Mouse (Mus musculus): ENCODE results near the gene Bcar3.

Bcar3 gene

DNA sequence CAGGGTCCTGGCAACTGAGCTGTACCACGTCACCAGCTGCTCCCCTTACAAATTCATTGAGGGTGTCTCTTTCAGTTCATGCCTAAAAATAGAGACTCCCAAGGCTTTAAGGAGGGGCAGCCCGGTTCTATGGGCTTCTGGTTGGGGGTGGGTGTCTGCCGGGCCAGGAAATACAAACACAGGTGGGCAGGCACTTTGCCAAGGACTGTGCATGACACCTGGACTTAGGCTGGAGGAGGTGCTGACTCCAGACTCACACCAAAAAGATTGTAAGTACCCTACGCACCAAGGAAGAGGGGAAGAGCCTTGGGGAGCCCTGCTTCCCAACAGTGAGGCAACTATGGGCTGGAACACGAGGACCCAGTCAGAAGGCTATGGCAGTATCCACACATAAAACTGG is 44.1 kb downstream of the Bcar3 start:
- no peak for DNase-seq (ENCODE audit: low read depth)

DNA sequence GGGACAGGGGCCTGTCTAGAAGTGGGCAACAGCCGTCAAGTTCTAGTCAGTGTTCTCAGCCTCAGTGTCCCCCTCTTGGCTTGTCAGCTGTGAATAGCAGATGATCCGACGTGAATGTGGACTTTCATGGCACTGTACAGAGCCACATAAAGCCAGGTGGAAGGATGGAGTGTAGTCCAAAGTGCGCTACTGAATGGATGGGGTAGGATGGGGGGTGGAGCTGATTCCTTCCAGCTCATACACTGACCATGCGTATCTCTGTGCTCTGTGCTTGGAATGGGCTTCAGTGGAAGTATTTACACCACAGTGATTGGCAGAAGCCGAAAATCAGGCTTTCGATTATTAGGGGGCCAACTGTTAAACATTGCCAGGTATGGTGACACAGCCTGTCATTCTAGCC is 45.0 kb downstream of the Bcar3 start:
- DNase-seq (ENCODE audit: low read depth), result no peak

DNA sequence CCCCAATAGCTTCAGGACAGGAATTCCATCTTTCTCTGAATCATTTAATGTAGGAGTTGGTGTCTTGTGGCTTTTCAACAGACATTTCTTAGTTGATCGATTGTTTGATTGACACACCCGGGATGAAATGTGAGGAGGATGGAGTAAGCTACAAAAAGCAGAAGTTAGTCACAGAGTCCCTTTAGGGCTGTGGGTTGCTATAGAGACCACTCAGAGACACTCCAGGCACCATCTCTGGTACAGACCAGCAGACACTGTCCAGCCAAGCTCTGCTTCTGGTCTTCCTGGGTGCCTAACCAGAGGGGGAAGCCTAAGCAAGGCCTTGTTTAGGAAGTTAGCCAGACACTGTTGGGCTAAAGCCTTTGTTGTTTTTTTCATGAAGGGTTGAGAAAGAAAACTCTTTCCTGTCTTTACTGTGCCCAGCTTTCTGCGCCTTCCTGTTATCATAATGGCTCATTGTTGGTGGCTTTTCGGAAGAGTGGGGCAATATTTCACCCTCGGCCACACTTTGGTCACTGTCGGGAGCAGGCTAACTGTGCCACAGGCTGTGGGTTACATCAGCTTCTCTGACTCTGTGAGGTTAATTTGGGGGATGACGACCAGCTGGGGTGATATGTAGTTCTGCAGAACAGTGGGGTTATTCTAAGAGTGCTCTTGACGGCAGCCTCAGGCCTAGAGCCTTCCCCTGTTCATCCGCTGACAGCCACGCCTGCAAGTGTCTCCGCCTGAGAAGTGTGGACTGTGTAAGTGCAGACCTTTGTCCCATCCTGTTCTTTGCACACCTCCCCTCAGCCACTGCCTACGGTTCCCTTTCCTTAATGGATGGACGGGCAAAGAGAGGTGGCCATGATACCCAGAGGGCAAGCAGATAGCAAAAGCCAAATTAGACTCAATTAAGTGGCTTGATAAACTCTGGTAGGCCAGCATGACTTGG is 46.5 kb downstream of the Bcar3 start:
- no peak for DNase-seq (ENCODE audit: low read depth)

DNA sequence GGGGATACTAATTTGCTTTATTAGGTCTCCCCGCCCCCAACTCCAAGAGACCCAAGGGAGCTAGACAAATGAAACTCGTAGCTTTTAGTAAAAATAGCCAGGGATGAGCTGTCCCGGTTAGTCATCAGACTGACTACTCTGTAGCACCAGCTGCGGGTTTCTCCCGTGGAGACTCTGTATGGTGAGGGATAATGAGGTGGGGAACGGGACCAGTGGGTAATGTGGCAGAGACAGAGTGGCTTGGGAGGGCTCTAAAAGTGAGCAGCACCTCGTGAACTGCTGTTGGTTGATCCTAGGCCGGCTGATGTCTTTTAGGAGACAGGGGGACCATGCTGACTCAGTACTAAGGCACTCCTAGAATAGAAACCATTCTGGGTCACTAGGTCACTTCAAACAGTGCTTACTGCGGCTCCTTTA is 49.5 kb downstream of the Bcar3 start:
- peak; percentile 76 for DNase-seq (ENCODE audit: low read depth)

DNA sequence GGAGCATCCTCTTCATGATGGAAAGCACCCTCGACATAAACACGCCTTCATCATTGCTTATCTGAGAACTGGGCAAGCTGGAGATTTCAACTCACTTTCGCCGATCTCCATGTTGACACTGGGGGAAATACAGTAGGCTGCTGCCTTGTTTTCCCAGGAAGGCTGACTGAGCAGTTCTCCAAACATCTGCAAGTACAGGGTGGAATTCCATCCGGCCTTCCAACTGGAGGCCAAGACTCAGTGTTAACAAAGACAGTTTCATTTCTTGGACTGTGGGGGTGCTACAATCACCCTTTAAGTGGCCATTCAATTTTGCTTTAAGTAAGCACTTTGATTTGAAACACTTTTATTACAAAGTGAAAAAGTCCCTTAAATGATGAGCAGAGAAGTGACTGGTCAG is 50.4 kb downstream of the Bcar3 start:
- DNase-seq (ENCODE audit: low read depth), result peak; percentile 57

DNA sequence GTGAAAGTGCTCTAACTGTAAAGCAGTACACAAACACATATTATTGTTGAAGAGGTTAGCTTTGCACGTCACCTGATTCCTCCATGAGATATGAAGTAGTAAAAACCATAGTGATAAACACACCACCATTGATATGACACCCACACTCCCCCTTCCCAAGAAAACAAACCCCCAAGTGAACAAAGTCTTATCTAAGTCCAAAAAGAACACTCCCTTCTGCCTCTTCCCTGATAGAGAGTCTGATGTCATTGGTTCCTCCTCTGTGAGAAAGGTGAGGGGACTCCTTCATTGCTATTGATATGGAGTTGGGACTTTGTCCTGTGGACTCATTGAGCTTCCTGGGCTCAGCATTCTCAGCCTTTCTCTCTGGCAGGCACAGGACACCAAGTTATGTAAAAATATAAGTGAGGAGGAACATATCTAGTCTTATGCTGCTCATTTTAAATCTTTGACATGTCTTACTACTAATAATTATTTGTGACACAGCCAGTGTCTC is 52.1 kb downstream of the Bcar3 start:
- DNase-seq (ENCODE audit: low read depth), result no peak

DNA sequence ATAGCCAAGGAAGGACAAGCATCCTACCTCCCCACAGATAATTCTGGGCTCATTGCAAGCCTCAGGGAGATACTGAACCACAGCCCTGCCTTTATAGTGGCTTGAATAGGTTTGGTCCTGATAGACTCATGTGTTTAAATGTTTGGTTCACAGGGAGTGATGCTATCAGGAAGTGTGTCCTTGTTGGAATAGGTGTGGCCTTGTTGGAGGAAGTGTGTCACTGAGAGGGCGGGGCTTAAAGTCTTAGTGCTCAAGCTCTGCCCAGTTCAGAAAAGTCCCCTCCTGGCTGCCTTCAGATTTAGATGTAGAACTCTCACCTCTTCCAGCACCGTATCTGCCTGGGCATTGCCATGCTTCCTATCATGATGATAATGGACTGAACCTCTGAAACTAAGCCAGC is 52.7 kb downstream of the Bcar3 start:
- no peak for DNase-seq (ENCODE audit: low read depth)

DNA sequence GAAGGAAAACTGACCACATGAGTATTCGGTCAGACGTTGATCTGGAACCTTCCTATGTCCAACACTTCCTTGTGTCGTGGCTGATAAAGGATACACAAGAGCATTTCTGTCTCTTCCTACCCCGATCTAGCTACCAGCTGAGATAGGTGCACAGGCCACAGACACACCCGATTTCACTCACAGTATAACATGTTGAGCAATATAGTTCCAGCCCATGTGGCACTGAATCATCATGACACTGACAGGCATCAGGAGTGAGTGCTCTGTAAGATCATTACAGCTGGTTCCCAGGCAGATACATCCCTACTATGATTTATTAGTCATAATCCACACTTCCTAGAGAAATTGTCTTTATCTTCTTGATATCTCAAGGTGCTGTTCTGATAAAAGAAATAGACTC is 54.7 kb downstream of the Bcar3 start:
- peak; percentile 79 for DNase-seq (ENCODE audit: low read depth)

DNA sequence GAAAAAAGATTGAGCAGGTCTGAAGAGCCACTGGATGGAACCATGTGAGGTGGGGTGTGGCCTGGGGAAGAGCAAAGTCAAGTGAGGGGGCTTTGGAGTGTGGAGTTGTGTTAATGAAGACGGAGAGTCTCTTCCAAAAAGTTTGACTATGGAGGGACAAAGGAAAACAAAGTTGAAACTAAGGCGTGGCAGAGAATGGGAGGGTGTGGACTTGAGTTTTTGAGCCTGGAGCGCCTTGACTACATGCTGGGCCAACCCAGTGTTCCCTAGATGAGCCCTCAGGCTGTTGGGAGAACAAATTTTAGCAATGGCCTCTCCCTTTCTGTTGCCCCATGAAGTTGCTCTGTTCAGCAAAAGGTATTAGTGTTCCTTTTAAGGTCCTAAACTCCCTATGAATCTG is 58.9 kb downstream of the Bcar3 start:
- no peak for DNase-seq (ENCODE audit: low read depth)

DNA sequence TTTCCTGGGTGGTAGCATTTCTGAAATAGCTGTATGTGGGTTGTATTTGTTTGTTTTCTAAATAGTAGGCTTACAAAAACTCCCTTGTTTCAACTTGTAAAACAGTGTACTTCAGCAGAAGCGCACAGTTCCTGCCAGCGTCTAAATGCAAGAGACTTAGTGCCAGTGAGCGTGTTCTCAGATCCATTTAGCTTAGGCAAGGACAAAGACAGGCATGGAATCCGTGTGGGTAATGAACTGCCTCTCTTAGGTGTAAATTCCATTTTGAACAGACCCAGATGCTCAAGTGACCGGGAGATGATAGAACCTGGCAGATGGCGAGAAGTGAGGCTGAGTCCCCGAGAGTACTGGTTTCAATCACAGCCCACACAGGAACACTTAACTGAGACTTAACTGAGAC is 65.5 kb downstream of the Bcar3 start:
- DNase-seq (ENCODE audit: low read depth), result no peak

DNA sequence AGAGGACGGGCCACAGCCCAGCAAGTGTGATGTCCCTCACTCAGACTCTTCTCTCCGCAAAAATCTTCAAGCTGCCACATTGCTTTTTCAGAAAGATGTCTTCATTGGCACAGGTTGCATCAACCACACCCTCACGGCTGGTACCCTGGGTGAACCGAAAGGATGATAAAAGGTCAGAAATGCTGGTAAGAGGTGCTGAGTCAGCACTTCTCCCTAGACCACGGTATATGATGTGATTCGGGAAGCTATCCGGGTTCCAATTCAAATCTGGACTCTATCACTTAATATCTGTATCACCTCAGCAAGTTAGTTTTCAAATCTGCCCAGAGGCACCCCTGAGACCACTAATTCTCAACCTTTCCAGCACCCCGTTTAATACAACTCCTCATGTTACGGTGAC is 66.0 kb downstream of the Bcar3 start:
- no peak for DNase-seq (ENCODE audit: low read depth)

DNA sequence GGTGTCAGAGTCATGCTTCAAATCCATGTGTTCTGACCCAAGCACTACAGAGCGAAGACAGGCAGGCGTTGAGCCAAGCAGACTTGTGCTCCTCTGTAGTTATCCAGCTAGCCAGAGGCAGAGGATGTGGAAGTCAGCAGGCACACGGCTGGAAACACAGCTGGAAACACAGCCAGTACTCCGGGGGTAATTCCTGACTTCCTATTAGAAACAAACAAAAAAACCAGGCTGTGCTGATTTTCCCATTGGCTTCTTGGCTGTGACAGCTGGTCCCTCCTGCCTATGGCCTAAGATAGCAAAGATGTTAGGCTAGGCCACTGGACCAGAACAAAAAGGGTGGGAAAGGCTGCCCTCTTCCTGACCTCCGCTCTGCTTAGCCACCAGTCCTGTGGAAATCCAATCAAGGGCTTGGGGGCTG is 66.8 kb downstream of the Bcar3 start:
- DNase-seq (ENCODE audit: low read depth), result peak; percentile 48

DNA sequence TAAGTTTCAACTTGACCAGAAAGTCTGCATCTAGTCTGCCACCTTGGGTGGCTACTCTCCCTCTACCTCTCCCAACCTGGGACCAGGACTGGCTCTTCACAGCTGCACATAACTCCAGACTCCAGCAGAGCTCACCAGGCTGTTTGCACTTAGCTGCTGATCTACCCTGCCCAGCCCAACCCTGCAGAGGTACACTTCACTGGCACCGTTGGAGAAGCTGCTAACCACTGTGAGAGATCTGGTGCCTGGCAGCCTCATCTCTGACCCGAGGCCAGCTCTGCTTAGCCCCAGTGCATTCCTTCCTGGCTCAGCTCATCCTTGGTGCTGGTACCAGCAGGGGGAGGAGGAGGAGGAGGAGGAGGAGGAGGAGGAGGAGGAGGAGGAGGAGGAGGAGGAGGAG is 68.8 kb downstream of the Bcar3 start:
- peak; percentile 48 for DNase-seq (ENCODE audit: low read depth)

DNA sequence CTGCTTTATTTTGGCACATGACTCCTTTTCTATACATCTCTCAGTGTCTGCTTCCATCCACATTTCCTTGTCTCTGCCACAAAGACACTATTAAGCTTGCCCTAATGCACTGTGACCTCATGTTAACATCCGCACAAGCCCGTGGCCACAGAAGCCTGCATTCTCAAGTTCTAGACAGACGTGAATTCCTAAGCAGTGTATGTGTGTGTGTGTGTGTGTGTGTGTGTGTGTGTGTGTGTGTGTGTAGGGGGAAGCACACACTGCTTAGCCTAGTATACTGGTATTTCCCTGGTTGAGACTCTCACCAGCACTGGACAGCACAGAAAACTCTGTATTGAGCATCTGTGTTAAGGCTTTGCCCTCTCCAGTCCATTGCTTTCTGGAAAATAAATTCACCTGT is 70.6 kb downstream of the Bcar3 start:
- peak; percentile 56 for DNase-seq (ENCODE audit: low read depth)

DNA sequence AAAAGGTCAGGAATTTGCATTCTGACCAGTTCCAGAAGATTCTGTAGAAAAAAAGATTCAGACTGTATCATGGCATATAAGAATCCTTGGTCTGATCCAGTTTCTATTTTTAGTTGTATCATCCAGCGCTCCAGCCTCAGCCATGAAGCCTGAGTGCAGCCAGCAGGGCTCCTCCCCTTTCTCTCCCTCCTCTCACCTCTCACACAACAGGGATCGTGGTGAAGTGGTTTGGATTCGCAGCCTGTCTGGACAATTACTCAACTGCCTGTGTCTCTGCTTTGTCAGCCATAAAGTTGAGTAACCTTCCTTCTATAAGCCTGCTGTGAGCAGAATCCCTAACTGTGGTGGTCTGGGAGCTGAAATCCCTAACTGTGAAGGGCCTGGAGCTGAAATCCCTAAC is 71.4 kb downstream of the Bcar3 start:
- DNase-seq (ENCODE audit: low read depth), result peak; percentile 92

DNA sequence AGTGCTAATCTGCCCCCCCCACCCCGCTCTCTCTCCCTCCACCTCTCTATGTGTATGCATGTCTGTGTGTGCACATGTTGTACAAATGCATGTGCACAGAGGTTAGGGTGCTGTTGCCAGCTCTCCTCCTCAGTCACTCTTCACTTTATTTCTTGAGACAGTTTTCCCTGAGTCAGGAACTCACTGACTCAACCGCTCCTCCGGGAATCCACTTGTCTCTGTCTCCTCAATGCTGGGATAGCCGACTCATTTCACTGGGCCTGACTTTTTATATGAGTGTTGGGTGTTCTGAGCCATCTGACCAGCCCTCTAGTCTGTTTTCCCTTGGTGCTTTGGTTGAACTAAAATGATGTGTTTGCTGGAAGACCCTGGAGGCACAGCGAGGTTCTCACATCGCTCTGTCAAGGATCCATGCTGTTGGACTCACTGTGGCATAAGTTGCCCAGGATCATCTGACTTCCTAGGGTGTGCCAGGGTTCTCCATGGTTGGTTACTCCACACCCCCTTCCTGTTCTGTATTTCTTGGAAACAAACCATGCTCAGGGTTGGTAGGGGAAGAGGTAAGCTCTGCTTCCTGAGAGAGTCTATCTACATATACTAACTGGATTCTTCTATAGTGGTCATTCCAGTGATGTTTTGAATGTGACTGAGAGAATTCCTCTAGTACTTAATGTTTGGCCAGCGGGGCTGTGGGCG is 77.9 kb downstream of the Bcar3 start:
- peak; percentile 88 for DNase-seq (ENCODE audit: low read depth)

DNA sequence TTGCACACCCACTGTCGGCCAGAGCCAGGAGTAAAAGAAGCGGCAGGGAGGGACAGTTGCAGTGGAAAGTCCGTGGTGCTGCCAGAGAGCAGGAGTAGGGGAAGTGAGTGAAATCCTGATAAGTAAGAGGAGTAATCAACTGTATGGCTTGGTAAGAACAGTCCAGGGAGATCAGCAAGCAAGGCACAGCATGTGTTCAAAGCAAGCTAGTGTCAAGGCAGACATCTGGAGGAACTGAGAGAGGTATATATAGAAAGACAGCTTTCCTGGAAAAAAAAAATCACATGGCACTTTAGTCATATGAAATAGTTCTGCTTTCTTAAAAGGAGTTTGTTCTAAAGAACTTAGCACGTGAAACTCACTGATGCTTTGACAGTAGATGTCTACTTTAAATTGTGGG is 78.7 kb downstream of the Bcar3 start:
- no peak for DNase-seq (ENCODE audit: low read depth)

DNA sequence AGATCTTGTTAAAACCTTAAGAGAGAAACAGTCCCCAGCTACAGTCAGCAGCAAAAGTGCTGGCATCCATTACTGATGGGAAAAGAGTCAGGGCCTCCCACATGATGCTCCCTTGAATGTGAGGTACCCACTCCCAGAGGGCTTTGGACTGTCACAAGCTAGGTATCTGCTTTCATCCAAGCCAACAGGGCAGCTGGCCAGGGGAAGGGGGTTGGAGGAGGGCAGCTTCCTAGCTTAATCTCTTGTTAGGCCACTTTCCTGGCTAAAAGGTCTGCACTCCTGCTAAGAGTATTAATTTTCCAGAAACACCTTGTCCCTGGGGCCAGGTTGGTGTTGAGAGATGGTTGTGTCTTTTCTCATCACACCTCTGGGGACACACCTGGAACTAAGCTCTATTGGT is 82.1 kb downstream of the Bcar3 start:
- no peak for DNase-seq (ENCODE audit: low read depth)

DNA sequence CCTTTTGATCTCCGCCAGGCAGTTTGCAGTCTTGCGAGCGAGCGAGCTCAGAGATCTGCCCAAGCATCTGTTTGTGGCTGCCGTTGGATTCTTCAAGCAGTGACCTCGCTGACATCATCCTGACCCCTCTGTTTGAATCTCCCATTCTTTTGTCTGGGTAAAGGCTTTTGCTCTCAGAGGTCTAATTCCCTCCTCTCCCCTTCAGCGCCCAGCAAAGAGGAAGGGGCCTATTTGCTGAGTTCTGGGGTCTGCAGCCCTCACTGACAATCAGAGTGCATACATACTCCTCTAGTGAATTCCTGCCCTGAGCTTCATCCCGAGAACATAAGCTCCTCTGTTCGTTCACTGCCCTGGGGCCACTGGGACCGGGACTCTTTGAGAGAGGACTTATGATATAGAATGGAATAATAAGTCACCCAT is 82.5 kb downstream of the Bcar3 start:
- DNase-seq (ENCODE audit: low read depth), result peak; percentile 65

DNA sequence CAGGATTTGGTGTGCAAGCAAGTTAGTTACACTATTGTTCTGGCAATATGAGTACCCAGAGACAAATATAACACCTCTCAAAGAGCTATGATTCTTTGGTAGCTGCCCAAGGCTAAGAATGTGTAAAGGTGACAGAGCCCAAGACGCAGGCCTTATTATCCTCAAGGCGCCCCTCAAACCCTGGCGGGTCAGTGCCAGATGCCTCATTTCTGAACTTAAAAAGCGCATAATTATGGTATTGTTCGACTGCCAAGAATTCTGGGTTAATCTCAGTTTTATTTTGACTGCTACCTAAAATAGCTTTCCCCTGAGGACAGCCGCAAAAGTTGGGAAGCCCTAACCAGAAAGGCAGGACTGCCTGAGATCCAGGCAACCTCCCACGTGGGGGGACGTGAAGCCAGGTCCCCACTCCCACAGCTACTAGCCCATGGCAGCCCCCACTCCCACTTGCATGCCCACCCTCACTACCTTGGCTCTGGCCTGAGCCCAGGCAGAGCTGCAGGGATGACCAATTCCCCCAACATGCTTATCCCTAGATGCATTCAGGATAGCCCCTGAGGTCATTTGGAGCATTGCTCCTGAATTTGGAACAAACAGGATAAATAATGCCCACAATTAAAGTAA is 83.0 kb downstream of the Bcar3 start:
- DNase-seq (ENCODE audit: low read depth), result peak; percentile 58

DNA sequence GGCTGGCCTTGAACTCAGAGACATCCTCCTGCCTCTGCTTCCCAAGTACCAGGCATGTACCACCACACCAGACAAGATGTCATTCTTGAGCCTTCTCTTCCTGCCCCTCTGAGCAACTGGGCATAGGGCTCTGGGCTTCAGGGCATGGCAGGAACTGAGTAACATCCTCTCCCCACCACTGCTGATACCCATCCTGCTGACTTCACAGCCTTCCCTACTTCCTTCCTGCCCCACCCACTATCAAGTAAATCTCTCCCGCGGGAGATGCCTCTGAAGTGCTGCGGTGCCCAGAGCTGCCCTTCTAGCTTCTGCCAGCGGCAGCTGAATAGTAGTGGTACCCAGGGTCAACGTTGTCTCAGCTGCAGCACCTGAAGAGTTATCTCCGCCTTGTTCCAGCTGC is 84.7 kb downstream of the Bcar3 start:
- no peak for DNase-seq (ENCODE audit: low read depth)

DNA sequence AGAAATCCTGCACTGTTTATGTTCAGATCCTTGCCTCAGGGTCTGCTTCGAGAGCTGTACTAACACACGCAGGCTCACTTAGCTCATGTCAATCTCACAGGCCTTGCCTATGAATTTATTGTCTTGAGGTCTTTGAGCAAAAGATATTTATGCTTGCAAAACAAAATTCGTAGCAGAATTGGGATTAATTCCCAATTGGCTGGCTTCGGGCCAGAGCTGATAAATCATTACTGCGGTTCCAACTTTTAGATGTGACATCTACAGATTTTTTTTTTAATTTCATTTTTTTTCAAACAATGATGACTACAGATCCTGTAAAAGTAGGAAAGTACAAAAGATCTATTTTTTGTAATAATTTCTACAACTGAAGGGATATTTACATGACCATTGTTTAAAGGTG is 86.8 kb downstream of the Bcar3 start:
- no peak for DNase-seq (ENCODE audit: low read depth)

DNA sequence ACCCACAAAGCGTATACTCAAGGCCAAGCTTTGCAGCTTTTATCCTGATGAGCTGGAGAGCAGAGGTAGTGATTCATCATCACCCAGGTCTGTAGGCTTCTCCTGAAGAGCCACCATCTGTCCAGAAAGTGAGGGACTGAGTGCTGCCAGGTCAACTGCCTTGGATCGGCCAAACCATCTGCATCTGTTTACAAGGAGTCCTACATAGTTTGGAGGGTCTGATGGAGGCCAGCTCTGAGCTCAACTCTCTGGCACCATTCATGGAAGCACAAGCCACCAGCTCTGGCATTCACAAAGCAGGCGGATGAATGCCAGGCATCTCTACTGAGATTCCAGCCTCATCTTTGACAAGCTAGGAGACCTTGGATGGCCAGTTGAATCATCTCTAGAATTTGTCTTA is 87.7 kb downstream of the Bcar3 start:
- DNase-seq (ENCODE audit: low read depth), result no peak
